Comparison of ENCODE assay signal across 8 mouse cellular contexts in the genomic region with DNA sequence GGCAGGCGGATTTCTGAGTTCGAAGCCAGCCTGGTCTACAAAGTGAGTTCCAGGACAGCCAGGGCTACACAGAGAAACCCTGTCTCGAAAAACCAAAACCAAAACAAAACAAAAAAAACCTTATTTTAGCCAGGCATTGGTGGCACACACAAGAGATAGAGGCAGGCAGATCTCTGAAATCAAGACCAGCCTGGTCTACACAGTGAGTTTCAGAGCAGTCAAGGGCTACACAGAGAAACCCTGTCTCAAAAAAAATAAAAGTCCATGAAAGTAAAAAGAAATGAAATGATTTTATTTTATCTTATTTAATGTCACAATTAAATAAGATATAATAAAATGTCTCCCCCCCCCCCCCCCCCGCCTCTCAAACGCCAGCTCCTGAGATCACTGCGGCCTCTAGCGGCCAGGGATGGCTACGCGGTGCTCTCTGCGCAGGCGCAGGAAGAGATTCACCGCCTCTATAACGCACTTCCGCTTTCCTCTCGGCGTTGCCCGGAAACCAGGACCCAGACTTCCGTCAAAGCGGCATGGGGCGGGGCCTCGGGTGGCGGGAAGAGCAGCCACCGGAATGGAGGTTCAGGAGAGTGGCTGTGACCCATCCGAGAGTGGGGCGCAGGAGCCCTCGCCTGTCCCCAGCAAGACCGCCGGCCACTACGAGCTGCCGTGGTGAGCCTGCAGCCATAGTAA. TPM values are rescaled to one million over a fixed set of nuclear protein-coding genes. Genes with fewer than 3 reads are reported as not detected.
A peak's percentile ranks its signal among the peaks of the same experiment; 100 is the strongest.
DNase-seq lines count a peak whose midpoint lies in the region; ATAC-seq and TF ChIP-seq lines count a peak whose summit lies in the region.

No protein-coding gene starts in this region.

- H3K4me2 ChIP-seq in forebrain, embryonic 15.5 days (replicated peaks): peak overlapping the region; percentile 52
- peak overlapping the region; percentile 92 for H3K4me2 ChIP-seq in lung, embryonic 14.5 days

- TF ChIP-seq CTCF in layer of hippocampus, adult 2 months (conservative IDR thresholded peaks at IDR 0.05): peak; percentile 86
- TF ChIP-seq CTCF in lung, embryonic 14.5 days (IDR thresholded peaks at IDR 0.05; ENCODE audit: low read depth): peak; percentile 86
- peak; percentile 75 for TF ChIP-seq CTCF in olfactory bulb, adult 2 months (IDR thresholded peaks at IDR 0.05; ENCODE audit: insufficient read depth, low read depth, low read length)
- peak; percentile 83; the same call in 1 of the 2 replicates for TF ChIP-seq CTCF in thymus, adult 2 months (IDR thresholded peaks at IDR 0.05; ENCODE audit: borderline replicate concordance, control insufficient read depth, extremely low read depth, insufficient read depth, low read length, poor library complexity)

- WGBS in forebrain, embryonic 15.5 days: 7% methylated on average over 29 of the region's 30 CpGs
- 7% methylated on average over 30 of the region's 30 CpGs for WGBS in lung, embryonic 14.5 days
- 7% methylated on average over 30 of the region's 30 CpGs for WGBS in olfactory bulb, adult 2 months
- WGBS in thymus, adult 2 months: 8% methylated on average over 30 of the region's 30 CpGs

- no peaks in the 10 kb centered on the region for H3K27me3 ChIP-seq in forebrain, embryonic 15.5 days
- H3K27me3 ChIP-seq in lung, embryonic 14.5 days (ENCODE audit: insufficient read depth, low read length): no peaks in the 10 kb centered on the region
- H3K27me3 ChIP-seq in thymus, adult 2 months (ENCODE audit: control insufficient read depth, insufficient read depth, low read length): no peaks in the 10 kb centered on the region

- H3K36me3 ChIP-seq in forebrain, embryonic 15.5 days: no peaks in the 10 kb centered on the region
- H3K36me3 ChIP-seq in lung, embryonic 14.5 days (ENCODE audit: insufficient read depth): peaks cover 15% of the 10 kb centered on the region; the same call in 1 of the 2 replicates
- H3K36me3 ChIP-seq in thymus, adult 2 months (ENCODE audit: control insufficient read depth, insufficient read depth, low read length): no peaks in the 10 kb centered on the region

- H3K27ac ChIP-seq in forebrain, embryonic 15.5 days (replicated peaks): peak overlapping the region; percentile 48; the same call in 1 of the 2 replicates
- H3K27ac ChIP-seq in layer of hippocampus, adult 2 months: peak overlapping the region; percentile 76
- no peak overlapping the region for H3K27ac ChIP-seq in lung, embryonic 14.5 days (ENCODE audit: low read depth)
- H3K27ac ChIP-seq in olfactory bulb, adult 2 months (ENCODE audit: insufficient read depth, low read depth, low read length): no peak overlapping the region
- no peak overlapping the region for H3K27ac ChIP-seq in thymus, adult 2 months (ENCODE audit: control insufficient read depth, insufficient read depth, low read length)

- peak overlapping the region; percentile 87 for H3K9ac ChIP-seq in forebrain, embryonic 15.5 days (replicated peaks)
- peak overlapping the region; percentile 69 for H3K9ac ChIP-seq in lung, embryonic 14.5 days

- H3K4me3 ChIP-seq in forebrain, embryonic 15.5 days: peak overlapping the region; percentile 93
- peak overlapping the region; percentile 99 for H3K4me3 ChIP-seq in layer of hippocampus, adult 2 months
- peak overlapping the region; percentile 86 for H3K4me3 ChIP-seq in lung, embryonic 14.5 days (ENCODE audit: low read depth, low read length)
- peak overlapping the region; percentile 91 for H3K4me3 ChIP-seq in olfactory bulb, adult 2 months (ENCODE audit: insufficient read depth, low read depth, low read length)
- peak overlapping the region; percentile 96 for H3K4me3 ChIP-seq in thymus, adult 2 months (ENCODE audit: control insufficient read depth, insufficient read depth, low read length)

- ATAC-seq in forebrain, embryonic 15.5 days (replicated peaks): peak; percentile 97
- peak; percentile 97 for ATAC-seq in lung, embryonic 14.5 days (ENCODE audit: insufficient read depth)

- H3K4me1 ChIP-seq in forebrain, embryonic 15.5 days: peaks cover 13% of the 10 kb centered on the region
- 0 out of 2 replicates have a peak, but pooled peaks cover 7% of the 10 kb centered on the region for H3K4me1 ChIP-seq in lung, embryonic 14.5 days (ENCODE audit: insufficient read depth)
- peaks cover 3% of the 10 kb centered on the region for H3K4me1 ChIP-seq in olfactory bulb, adult 2 months (ENCODE audit: control insufficient read depth, insufficient read depth, low read length)
- peaks cover 3% of the 10 kb centered on the region for H3K4me1 ChIP-seq in thymus, adult 2 months (replicated peaks; ENCODE audit: control insufficient read depth, insufficient read depth, low read length)

- peak; percentile 96 for DNase-seq in ES-CJ7 (ENCODE audit: low read depth, low spot score)
- DNase-seq in cerebellum, adult 11 months: peak; percentile 98
- peak; percentile 96 to 99 for DNase-seq in heart, postnatal 36 days
- peak; percentile 96 to 97 for DNase-seq in layer of hippocampus, adult 2 months (ENCODE audit: low spot score in 2 of 2)
- DNase-seq in lung, embryonic 14.5 days: peak; percentile 99
- peak; percentile 98 for DNase-seq in thymus, adult 2 months

- intact Hi-C loops in heart, postnatal 36 days (cut with DNase I): loop anchor here (1.0 to 5.0 kb wide), 3 partner anchors 74 to 195 kb away; no protein-coding TSS in a partner anchor

- H3K9me3 ChIP-seq in forebrain, embryonic 15.5 days: no peaks in the 10 kb centered on the region
- H3K9me3 ChIP-seq in lung, embryonic 14.5 days (ENCODE audit: low read depth, low read length): no peaks in the 10 kb centered on the region

- TF ChIP-seq POLR2A in olfactory bulb, adult 2 months (IDR thresholded peaks at IDR 0.05; ENCODE audit: insufficient read depth, low read depth, low read length): 0 out of 2 replicates have a peak, but pooled peaks have one; percentile 32
- TF ChIP-seq POLR2A in thymus, adult 2 months (IDR thresholded peaks at IDR 0.05; ENCODE audit: control insufficient read depth, extremely low read depth, insufficient read depth, low read length, poor library complexity): peak; percentile 70

RNA-seq across cellular contexts. Expression of gene Rfc2, which starts 1.2 kb away (rescaled TPM):
- polyA plus RNA-seq in forebrain, embryonic 15.5 days (2015; fragmentation: Nextera tagmentation; extraction: Ambion mirVana): 218 TPM in 2 replicates
- 10 to 100 TPM; 23.4 to 23.9 TPM for total RNA-seq in heart, postnatal 36 days (2021)
- 10 to 100 TPM; 48.1 to 55.6 TPM for total RNA-seq in layer of hippocampus, adult 2 months (2021)
- 324 and 338 TPM in 2 replicates for polyA plus RNA-seq in lung, embryonic 14.5 days (2014; fragmentation: Nextera tagmentation; extraction: Ambion mirVana)
- polyA plus RNA-seq in olfactory bulb, adult 2 months (2012; ENCODE audit: insufficient read depth, insufficient read length, low replicate concordance, missing spikeins): not detected in 2 replicates
- 133 and 145 TPM in 2 replicates for polyA plus RNA-seq in thymus, adult 2 months (2012; rRNA removed)

RNA-seq across cellular contexts. Expression of gene Syna, which starts 22.4 kb away (rescaled TPM):
- 0.36 and 0.59 TPM in 2 replicates for polyA plus RNA-seq in forebrain, embryonic 15.5 days (2015; fragmentation: Nextera tagmentation; extraction: Ambion mirVana)
- total RNA-seq in heart, postnatal 36 days (2021): not detected
- 1 to 10 TPM; 5.4 to 6.8 TPM for total RNA-seq in layer of hippocampus, adult 2 months (2021)
- not detected in 2 replicates for polyA plus RNA-seq in lung, embryonic 14.5 days (2014; fragmentation: Nextera tagmentation; extraction: Ambion mirVana)
- not detected in 2 replicates for polyA plus RNA-seq in olfactory bulb, adult 2 months (2012; ENCODE audit: insufficient read depth, insufficient read length, low replicate concordance, missing spikeins)
- 0.09 and 0.15 TPM in 2 replicates for polyA plus RNA-seq in thymus, adult 2 months (2012; rRNA removed)

RNA-seq across cellular contexts. Expression of gene Clip2, which starts 30.1 kb away (rescaled TPM):
- 14.7 and 15.0 TPM in 2 replicates for polyA plus RNA-seq in forebrain, embryonic 15.5 days (2015; fragmentation: Nextera tagmentation; extraction: Ambion mirVana)
- total RNA-seq in heart, postnatal 36 days (2021): 1 to 10 TPM; 6.4 to 7.5 TPM
- 10 to 100 TPM; 90.0 to 99.3 TPM for total RNA-seq in layer of hippocampus, adult 2 months (2021)
- polyA plus RNA-seq in lung, embryonic 14.5 days (2014; fragmentation: Nextera tagmentation; extraction: Ambion mirVana): 5.8 and 6.6 TPM in 2 replicates
- not detected in 2 replicates for polyA plus RNA-seq in olfactory bulb, adult 2 months (2012; ENCODE audit: insufficient read depth, insufficient read length, low replicate concordance, missing spikeins)
- 23.4 and 26.0 TPM in 2 replicates for polyA plus RNA-seq in thymus, adult 2 months (2012; rRNA removed)

RNA-seq across cellular contexts. Expression of gene Lat2, which starts 32.5 kb away (rescaled TPM):
- 2.6 and 4.4 TPM in 2 replicates for polyA plus RNA-seq in forebrain, embryonic 15.5 days (2015; fragmentation: Nextera tagmentation; extraction: Ambion mirVana)
- total RNA-seq in heart, postnatal 36 days (2021): 1 to 10 TPM; 1.6 to 2.2 TPM
- total RNA-seq in layer of hippocampus, adult 2 months (2021): 1 to 10 TPM; 2.2 to 3.0 TPM
- polyA plus RNA-seq in lung, embryonic 14.5 days (2014; fragmentation: Nextera tagmentation; extraction: Ambion mirVana): 2.1 and 2.9 TPM in 2 replicates
- not detected in 2 replicates for polyA plus RNA-seq in olfactory bulb, adult 2 months (2012; ENCODE audit: insufficient read depth, insufficient read length, low replicate concordance, missing spikeins)
- 7.8 and 7.9 TPM in 2 replicates for polyA plus RNA-seq in thymus, adult 2 months (2012; rRNA removed)

RNA-seq across cellular contexts. Expression of gene Eif4h, which starts 56.9 kb away (rescaled TPM):
- 405 and 408 TPM in 2 replicates for polyA plus RNA-seq in forebrain, embryonic 15.5 days (2015; fragmentation: Nextera tagmentation; extraction: Ambion mirVana)
- total RNA-seq in heart, postnatal 36 days (2021): 100 to 1,000 TPM; 143 to 145 TPM
- total RNA-seq in layer of hippocampus, adult 2 months (2021): 100 to 1,000 TPM; 298 to 323 TPM
- 557 and 559 TPM in 2 replicates for polyA plus RNA-seq in lung, embryonic 14.5 days (2014; fragmentation: Nextera tagmentation; extraction: Ambion mirVana)
- 112 TPM in 1 of 2 replicates, not detected in the other for polyA plus RNA-seq in olfactory bulb, adult 2 months (2012; ENCODE audit: insufficient read depth, insufficient read length, low replicate concordance, missing spikeins)
- polyA plus RNA-seq in thymus, adult 2 months (2012; rRNA removed): 322 and 363 TPM in 2 replicates

Comparison
In these comparisons a context has a peak if more than half of its experiments do, and no peak if none do; other contexts are left out.
1. H3K27ac ChIP-seq: peak in forebrain, embryonic 15.5 days (single experiment) and layer of hippocampus, adult 2 months (single experiment); none in lung, embryonic 14.5 days (single experiment), olfactory bulb, adult 2 months (single experiment) and thymus, adult 2 months (single experiment).
2. RNA of gene Rfc2, which starts 1.2 kb away (polyA plus RNA-seq): 324 to 338 TPM in lung, embryonic 14.5 days, 218 TPM in forebrain, embryonic 15.5 days and 133 to 145 TPM in thymus, adult 2 months; not detected in olfactory bulb, adult 2 months; every median in the first group is over 100 times any median in the second.
3. Peak in every context shown above with its lines, with median percentiles within 50 percentile points of each other: DNase-seq, H3K4me3 ChIP-seq and CTCF ChIP-seq.